Mouse (Mus musculus) heart, embryonic 16.5 days (tissue): ENCODE data around the gene Mepce. TPM values are rescaled to one million over a fixed set of nuclear protein-coding genes. Genes with fewer than 3 reads are reported as not detected.

Experiments used
- polyA plus RNA-seq: library from polyadenylated mRNA; unstranded; fragments of >200 nt; fragmentation: Nextera tagmentation; extraction: Ambion mirVana; gene quantifications from 2 replicates; pipeline ENCODE4 v1.2.1, GENCODE M21; 2015

Mepce gene
- polyA plus RNA-seq, 1 experiment from 2014 or later: 5.6 TPM

Other genes with a start within 250 kb of the Mepce start
- 0.33 and 0.36 TPM in 2 replicates for gene Actl6b, start 234.1 kb downstream of the Mepce start, polyA plus RNA-seq
- 0.26 and 0.54 TPM in 2 replicates for gene Tfr2, start 217.8 kb downstream of the Mepce start, polyA plus RNA-seq
- gene Mospd3, start 186.6 kb downstream of the Mepce start, polyA plus RNA-seq: 21.8 and 25.0 TPM in 2 replicates
- gene Pcolce, start 173.9 kb downstream of the Mepce start, polyA plus RNA-seq: 121 and 129 TPM in 2 replicates
- gene Fbxo24, start 158.7 kb downstream of the Mepce start, polyA plus RNA-seq: 0.12 and 0.39 TPM in 2 replicates
- 24.8 and 31.1 TPM in 2 replicates for gene Lrch4, start 158.5 kb downstream of the Mepce start, polyA plus RNA-seq
- 9.1 and 12.5 TPM in 2 replicates for gene Gm20605, start 158.5 kb downstream of the Mepce start, polyA plus RNA-seq
- gene Sap25, start 146.3 kb downstream of the Mepce start, polyA plus RNA-seq: 6.2 and 6.3 TPM in 2 replicates
- gene Irs3, start 141.9 kb downstream of the Mepce start, polyA plus RNA-seq: 0.20 and 0.21 TPM in 2 replicates
- 19.4 and 21.0 TPM in 2 replicates for gene Agfg2, start 102.9 kb downstream of the Mepce start, polyA plus RNA-seq
- gene Nyap1, start 46.0 kb downstream of the Mepce start, polyA plus RNA-seq: 1.6 and 1.9 TPM in 2 replicates
- 164 and 189 TPM in 2 replicates for gene Tsc22d4, start 41.9 kb downstream of the Mepce start, polyA plus RNA-seq
- 20.5 and 22.6 TPM in 2 replicates for gene Ppp1r35, start 8.8 kb downstream of the Mepce start, polyA plus RNA-seq
- 9.6 and 9.9 TPM in 2 replicates for gene Zcwpw1, start 143 bp upstream of the Mepce start, polyA plus RNA-seq
- gene Pilra, start 48.6 kb upstream of the Mepce start, polyA plus RNA-seq: 2.0 TPM in 2 replicates
- 0.77 and 0.89 TPM in 2 replicates for gene Pilrb1, start 70.5 kb upstream of the Mepce start, polyA plus RNA-seq
- 1.7 and 1.8 TPM in 2 replicates for gene Pilrb2, start 84.2 kb upstream of the Mepce start, polyA plus RNA-seq
- 0.07 and 0.26 TPM in 2 replicates for gene Cyp3a13, start 134.0 kb upstream of the Mepce start, polyA plus RNA-seq
- 0.26 TPM in 1 of 2 replicates, not detected in the other for gene Gjc3, start 175.4 kb upstream of the Mepce start, polyA plus RNA-seq
- 0.22 TPM in 1 of 2 replicates, not detected in the other for gene Azgp1, start 193.9 kb upstream of the Mepce start, polyA plus RNA-seq
- gene Smok3a, start 233.6 kb upstream of the Mepce start, polyA plus RNA-seq: not detected in 2 replicates
- gene Smok3b, start 233.8 kb upstream of the Mepce start, polyA plus RNA-seq: not detected in 2 replicates